Comparison of ENCODE assay signal across 10 mouse cellular contexts in the genomic region with DNA sequence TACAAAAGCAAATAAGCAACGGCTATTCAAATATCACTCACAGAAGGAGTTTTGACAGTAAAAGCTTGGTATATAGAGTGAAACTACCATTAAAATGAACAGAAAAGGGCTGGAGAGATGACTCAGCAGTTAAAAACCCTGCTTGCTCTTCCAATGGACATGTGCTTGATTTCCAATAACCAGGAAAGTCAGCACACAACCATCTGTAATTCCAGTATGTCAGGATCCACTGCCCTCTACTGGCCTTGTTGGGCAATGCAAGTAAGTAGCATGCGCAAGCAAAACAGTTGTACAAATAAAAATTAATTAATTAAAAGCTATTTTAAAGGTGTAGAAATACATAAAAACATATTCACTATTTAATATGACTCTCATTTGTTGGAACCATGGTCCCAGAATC. TPM values are rescaled to one million over a fixed set of nuclear protein-coding genes. Genes with fewer than 3 reads are reported as not detected.
A peak's percentile ranks its signal among the peaks of the same experiment; 100 is the strongest.
DNase-seq lines count a peak whose midpoint lies in the region; ATAC-seq and TF ChIP-seq lines count a peak whose summit lies in the region.
"Had no signal": no experiment of that assay in that cellular context is flagged by ENCODE, and none has a peak within 500 bp of the region (broad histone marks: within the 10 kb centered on the region; RNA-seq: fewer than 3 reads in every experiment).

No protein-coding gene starts in this region.

- H3K27me3 ChIP-seq in kidney, postnatal 0 days (ENCODE audit: insufficient read depth, low read length), result no peaks in the 10 kb centered on the region
- H3K27me3 ChIP-seq in liver, embryonic 14.5 days (ENCODE audit: control insufficient read depth, insufficient read depth, low read length), result no peaks in the 10 kb centered on the region
- H3K27me3 ChIP-seq: heart, embryonic 15.5 days; neural tube, embryonic 12.5 days had no signal

- 50% methylated on average over 2 of the region's 2 CpGs for WGBS in kidney, postnatal 0 days
- 48% methylated on average over 2 of the region's 2 CpGs for WGBS in liver, embryonic 14.5 days (ENCODE audit: insufficient replicate concordance)

- H3K27ac ChIP-seq in kidney, postnatal 0 days, result no peak overlapping the region
- no peak overlapping the region for H3K27ac ChIP-seq in liver, embryonic 14.5 days
- H3K27ac ChIP-seq: heart, embryonic 15.5 days; neural tube, embryonic 12.5 days had no signal

- H3K4me2 ChIP-seq in kidney, postnatal 0 days (ENCODE audit: low read length), result no peak overlapping the region
- no peak overlapping the region for H3K4me2 ChIP-seq in liver, embryonic 14.5 days (ENCODE audit: low read depth)
- H3K4me2 ChIP-seq: heart, embryonic 15.5 days; neural tube, embryonic 12.5 days had no signal

- no peak overlapping the region for H3K9ac ChIP-seq in kidney, postnatal 0 days (ENCODE audit: low read depth, low read length)
- no peak overlapping the region for H3K9ac ChIP-seq in liver, embryonic 14.5 days (replicated peaks)
- H3K9ac ChIP-seq: heart, embryonic 15.5 days; neural tube, embryonic 12.5 days had no signal

- TF ChIP-seq CTCF in kidney, postnatal 0 days (IDR thresholded peaks at IDR 0.05; ENCODE audit: low read depth), result peak; percentile 79
- peak; percentile 66 for TF ChIP-seq CTCF in liver, embryonic 14.5 days (IDR thresholded peaks at IDR 0.05; ENCODE audit: low read depth)

- no peaks in the 10 kb centered on the region for H3K36me3 ChIP-seq in kidney, postnatal 0 days (ENCODE audit: insufficient read depth, low read length)
- no peaks in the 10 kb centered on the region for H3K36me3 ChIP-seq in liver, embryonic 14.5 days (replicated peaks; ENCODE audit: control insufficient read depth, insufficient read depth, low read depth)
- H3K36me3 ChIP-seq: heart, embryonic 15.5 days; neural tube, embryonic 12.5 days had no signal

- H3K4me3 ChIP-seq in kidney, postnatal 0 days (replicated peaks; ENCODE audit: low read depth, low read length), result no peak overlapping the region
- no peak overlapping the region for H3K4me3 ChIP-seq in liver, embryonic 14.5 days (ENCODE audit: insufficient read depth in 1 of 2, low read depth in 2 of 2, low read length in 2 of 2)
- H3K4me3 ChIP-seq: heart, embryonic 15.5 days; neural tube, embryonic 12.5 days had no signal

- peak; percentile 25 for DNase-seq in gastrocnemius, adult 18-20 months (ENCODE audit: low spot score)
- no peak for DNase-seq in gastrocnemius, postnatal 25 days
- peak; percentile 9 for DNase-seq in thymus, postnatal 14 days
- no peak for DNase-seq in thymus, postnatal 36 days
- DNase-seq in cerebellum, postnatal 4 days (ENCODE audit: low spot score in 2 of 2), result peak; percentile 36 to 71
- peak; percentile 70 for DNase-seq in kidney, postnatal 0 days (ENCODE audit: low spot score)
- no peak for DNase-seq in liver, embryonic 14.5 days (ENCODE audit: low read depth in 3 of 3, low spot score in 3 of 3)
- no peak for DNase-seq in spleen, postnatal 4 days (ENCODE audit: low spot score in 2 of 2)

- no peak for ATAC-seq in kidney, postnatal 0 days (replicated peaks; ENCODE audit: low FRiP score, low read depth)
- no peak for ATAC-seq in liver, embryonic 14.5 days (ENCODE audit: insufficient read depth)

- no peak for TF ChIP-seq EP300 in liver, embryonic 14.5 days (IDR thresholded peaks at IDR 0.05; ENCODE audit: low read depth)

- no peaks in the 10 kb centered on the region for H3K4me1 ChIP-seq in kidney, postnatal 0 days (replicated peaks; ENCODE audit: insufficient read depth, low read length)
- H3K4me1 ChIP-seq in liver, embryonic 14.5 days (replicated peaks; ENCODE audit: control insufficient read depth in 2 of 2, insufficient read depth in 2 of 2, low read length in 1 of 2), result no peaks in the 10 kb centered on the region
- H3K4me1 ChIP-seq: neural tube, embryonic 12.5 days had no signal

- H3K9me3 ChIP-seq in kidney, postnatal 0 days (replicated peaks; ENCODE audit: low read length), result no peaks in the 10 kb centered on the region
- no peaks in the 10 kb centered on the region for H3K9me3 ChIP-seq in liver, embryonic 14.5 days (ENCODE audit: control insufficient read depth, low read length)
- H3K9me3 ChIP-seq: heart, embryonic 15.5 days; neural tube, embryonic 12.5 days had no signal

RNA-seq across cellular contexts. Expression of a gene that starts 2.6 kb away (rescaled TPM):
- total RNA-seq in gastrocnemius, adult 18-20 months (2021), result 1 to 10 TPM; 1.3 to 1.8 TPM
- total RNA-seq in gastrocnemius, postnatal 25 days (2021), result 1 to 10 TPM in 1 of 2 experiments, under 1 TPM in 1; 0.79 to 2.6 TPM
- polyA plus RNA-seq in kidney, postnatal 0 days (2015; fragmentation: Nextera tagmentation; extraction: Ambion mirVana), result 6.3 and 7.5 TPM in 2 replicates
- 0.12 and 0.22 TPM in 2 replicates for polyA plus RNA-seq in liver, embryonic 14.5 days (2012; rRNA removed)
- polyA plus RNA-seq in liver, embryonic 14.5 days (2014; fragmentation: Nextera tagmentation; extraction: Ambion mirVana), result 0.36 and 0.52 TPM in 2 replicates

Comparison
In these comparisons a context has a peak if more than half of its experiments do, and no peak if none do; other contexts are left out.
1. DNase-seq: peak in gastrocnemius, adult 18-20 months (single experiment), thymus, postnatal 14 days (single experiment), cerebellum, postnatal 4 days (2 of 2) and kidney, postnatal 0 days (single experiment); none in gastrocnemius, postnatal 25 days (single experiment), thymus, postnatal 36 days (0 of 2), liver, embryonic 14.5 days (0 of 3) and spleen, postnatal 4 days (0 of 2).